Mouse (Mus musculus) cerebellum, adult 2 months (tissue): ENCODE results near the gene Exoc3l2. TPM values are rescaled to one million over a fixed set of nuclear protein-coding genes. Genes with fewer than 3 reads are reported as not detected.

ENCODE experiments used
- DNase-seq, 2 experiments: peaks; one replicate each; pipeline ENCODE4 v3.0.0; 2021
- H3K27ac ChIP-seq: fragments of 200-500 bp; 2 replicates; pipeline ENCODE4 v1.5.1; 2012; ENCODE audit warnings: low read length, control low read depth, inconsistent platforms; ENCODE audit not compliant: insufficient read depth
- H3K27me3 ChIP-seq: fragments of 200-500 bp; 2 replicates; pipeline ENCODE4 v1.6.1; 2012; ENCODE audit warnings: inconsistent platforms, mild to moderate bottlenecking, low read length, moderate library complexity; ENCODE audit not compliant: control insufficient read depth, insufficient read depth
- H3K4me1 ChIP-seq: fragments of 200-500 bp; 2 replicates; pipeline ENCODE4 v1.6.1; 2011; ENCODE audit warnings: low read length; ENCODE audit not compliant: control insufficient read depth, insufficient read depth
- H3K4me3 ChIP-seq: fragments of 200-500 bp; replicated peaks from 2 replicates; pipeline ENCODE3; 2011; ENCODE audit warnings: mild to moderate bottlenecking, low read depth, low read length, control low read depth; ENCODE audit not compliant: insufficient read depth
- CTCF ChIP-seq: fragments of 200-500 bp; IDR thresholded peaks from 2 replicates; pipeline ENCODE4 v1.5.1; 2011; ENCODE audit warnings: low read depth, mild to moderate bottlenecking, control low read depth, low read length, moderate library complexity, borderline replicate concordance; ENCODE audit not compliant: insufficient read depth
- POLR2A ChIP-seq: fragments of 200-500 bp; IDR thresholded peaks from 2 replicates; pipeline ENCODE4 v1.6.1; 2011; ENCODE audit warnings: low read length, control low read depth, borderline replicate concordance; ENCODE audit not compliant: insufficient read depth
- WGBS: fragments of 180-500 bp; shearing (Covaris S2); methylation state at CpG from one replicate; pipeline ENCODE4 v1.1.7; 2018; 5-methylcytosine and 5-hydroxymethylcytosine counted together
- polyA plus RNA-seq: library from polyadenylated mRNA; depleted of rRNA; stranded (reverse); fragments of >200 nt; gene quantifications from 2 replicates; pipeline ENCODE4 v1.2.3, GENCODE M21; 2012; rRNA removed

The Exoc3l2 gene
- polyA plus RNA-seq, result 0.21 and 0.57 TPM in 2 replicates

DNA sequence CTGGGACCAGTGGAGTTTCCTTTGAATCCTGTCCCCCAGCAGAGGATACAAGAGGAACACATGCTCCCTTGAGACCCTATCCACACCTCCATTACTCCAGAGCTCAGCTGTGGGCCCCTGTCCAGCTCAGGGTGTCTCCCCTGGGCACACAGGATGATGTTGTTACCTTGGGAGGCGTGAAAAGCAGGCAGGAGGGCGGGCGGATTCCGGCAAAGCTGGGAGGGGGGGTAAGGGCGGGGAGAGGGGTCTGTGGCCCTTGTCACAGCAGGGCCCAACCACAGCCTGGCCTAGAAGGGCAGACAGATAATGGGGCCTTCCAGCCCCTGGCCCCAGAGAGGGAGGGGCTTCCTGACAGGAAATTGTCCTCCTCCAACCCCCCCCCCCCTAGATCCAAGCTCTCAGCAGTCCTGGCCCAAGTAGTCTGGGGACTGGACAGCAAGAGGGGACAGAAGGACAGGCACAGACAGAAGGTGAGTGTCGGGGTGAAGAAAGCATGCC, at the start of gene Exoc3l2:
Exoc3l2 (plus strand) TSS at position 448 of the 498 bp plus-strand sequence.
- no peak for DNase-seq
- Histone ChIP-seq H3K27me3 (no peaks in the 10 kb centered on the region), H3K4me3 (no peak within 1 kb of the TSS), H3K27ac (no peak within 1 kb of the TSS), H3K4me1 (no peaks in the 10 kb centered on the region)
- no peak for TF ChIP-seq CTCF
- no peak for TF ChIP-seq POLR2A
- 53% methylated on average over 6 of the region's 6 CpGs for WGBS

DNA sequence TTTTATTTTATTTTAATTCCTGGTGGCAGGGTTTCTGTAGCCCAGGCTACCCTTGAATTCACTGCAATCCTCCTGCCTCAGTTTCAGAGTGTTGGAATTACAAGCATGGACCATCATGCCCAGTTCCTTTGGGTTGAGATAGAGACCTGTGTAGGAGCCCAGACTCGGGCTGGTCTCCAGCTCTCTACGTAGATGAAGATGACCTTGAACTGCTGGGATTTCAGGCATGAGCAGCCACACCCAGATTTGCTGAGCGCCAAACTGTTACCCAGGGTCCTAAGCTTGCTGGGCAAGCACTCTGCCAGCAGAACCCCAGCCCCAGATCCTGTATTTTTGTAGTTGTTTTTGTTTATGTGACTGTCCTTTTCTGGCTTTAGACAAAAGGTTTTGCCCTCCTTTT, 49.6 kb upstream of the Exoc3l2 start:
- Histone ChIP-seq H3K27me3 (no peaks in the 10 kb centered on the region), H3K27ac (no peak overlapping the region), H3K4me1 (no peaks in the 10 kb centered on the region), H3K4me3 (no peak overlapping the region)
- 75% methylated on average over 3 of the region's 3 CpGs for whole genome bisulfite sequencing
- no peak for DNase-seq
- no peak for TF ChIP-seq CTCF
- no peak for TF ChIP-seq POLR2A

DNA sequence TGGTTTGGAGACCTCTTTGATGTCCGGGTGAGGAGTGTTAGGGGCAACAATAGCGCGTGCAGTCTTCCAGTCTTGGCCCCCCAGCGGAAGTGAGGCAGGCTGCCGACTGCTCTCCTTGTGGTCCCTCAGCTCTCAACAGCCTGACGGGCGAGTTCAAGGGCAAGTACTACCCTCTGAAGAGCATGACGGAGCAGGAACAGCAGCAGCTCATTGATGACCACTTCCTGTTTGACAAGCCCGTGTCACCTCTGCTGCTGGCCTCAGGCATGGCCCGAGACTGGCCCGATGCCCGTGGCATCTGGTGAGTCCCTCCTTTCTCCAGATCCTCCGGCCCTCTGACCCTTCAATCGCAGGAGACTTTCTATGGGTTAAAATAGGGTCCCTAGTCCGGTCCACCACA, 46.5 kb upstream of the Exoc3l2 start:
- WGBS, result 67% methylated on average over 15 of the region's 15 CpGs
- DNase-seq, result no peak

DNA sequence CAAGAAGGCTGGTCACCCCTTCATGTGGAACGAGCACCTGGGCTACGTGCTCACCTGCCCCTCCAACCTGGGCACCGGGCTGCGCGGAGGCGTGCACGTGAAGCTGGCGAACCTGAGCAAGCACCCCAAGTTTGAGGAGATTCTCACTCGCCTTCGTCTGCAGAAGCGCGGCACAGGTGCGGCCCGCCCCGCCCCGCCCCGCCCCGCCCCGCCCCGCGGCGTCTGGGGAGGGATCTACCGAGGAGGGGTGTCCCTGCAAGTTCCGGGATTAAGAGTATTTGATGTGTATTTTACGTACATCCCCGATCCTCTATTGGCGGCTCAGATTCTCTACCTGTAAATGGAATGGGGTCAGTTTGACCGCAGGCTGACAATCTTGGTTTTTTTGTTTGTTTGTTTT, 43.0 kb upstream of the Exoc3l2 start:
- H3K27ac ChIP-seq, result no peak overlapping the region
- TF ChIP-seq POLR2A (no peak), CTCF (no peak)
- 8% methylated on average over 28 of the region's 28 CpGs for WGBS
- no peak for DNase-seq
- H3K4me1 ChIP-seq, result no peaks in the 10 kb centered on the region
- H3K4me3 ChIP-seq, result no peak overlapping the region
- no peaks in the 10 kb centered on the region for H3K27me3 ChIP-seq

More for the DNA sequence above, 46.5 kb upstream of the Exoc3l2 start:
- no peaks in the 10 kb centered on the region for H3K27me3 ChIP-seq
- H3K4me1 ChIP-seq, result no peaks in the 10 kb centered on the region
- H3K4me3 ChIP-seq, result no peak overlapping the region
- TF ChIP-seq CTCF, result no peak
- TF ChIP-seq POLR2A, result no peak
- H3K27ac ChIP-seq, result no peak overlapping the region

DNA sequence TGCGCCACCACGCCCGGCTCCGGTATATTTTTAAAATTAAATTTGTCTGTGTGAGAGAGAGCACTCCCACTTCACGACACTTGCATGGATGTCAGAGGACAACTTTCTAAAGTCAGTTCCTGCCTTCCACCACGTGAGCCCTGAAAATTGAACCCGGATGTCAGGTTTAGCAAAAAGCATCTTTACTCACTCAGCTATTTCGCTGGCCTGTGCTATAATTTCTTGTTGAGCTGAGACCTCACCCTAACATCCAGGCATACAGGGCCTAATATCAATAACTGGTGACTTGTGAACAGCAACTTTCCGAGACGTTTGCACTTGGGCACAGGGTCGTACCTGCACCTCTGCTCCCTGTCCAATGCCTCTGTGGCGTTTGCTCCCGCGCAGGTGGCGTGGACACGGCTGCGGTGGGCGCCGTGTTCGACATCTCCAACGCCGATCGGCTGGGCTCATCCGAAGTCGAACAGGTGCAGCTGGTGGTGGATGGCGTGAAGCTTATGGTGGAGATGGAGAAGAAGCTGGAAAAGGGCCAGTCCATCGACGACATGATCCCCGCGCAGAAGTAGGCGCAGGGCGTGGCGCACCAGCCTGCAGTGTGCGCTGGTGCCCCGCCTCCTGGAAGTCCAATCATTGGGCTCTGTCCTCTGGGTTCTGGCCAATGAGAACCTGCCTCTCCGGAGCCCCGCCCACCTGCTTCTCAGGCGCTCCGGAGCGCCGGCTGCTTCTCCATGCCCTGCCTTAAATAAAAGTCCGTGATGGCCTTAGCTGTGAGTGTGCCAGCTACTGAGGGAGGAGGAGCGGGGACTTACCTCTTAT, 42.1 kb upstream of the Exoc3l2 start:
- H3K4me3 ChIP-seq, result peak overlapping the region; percentile 64
- WGBS, result 11% methylated on average over 43 of the region's 43 CpGs
- no peak for TF ChIP-seq POLR2A
- no peak for TF ChIP-seq CTCF
- H3K27ac ChIP-seq, result no peak overlapping the region
- H3K4me1 ChIP-seq, result no peaks in the 10 kb centered on the region
- no peaks in the 10 kb centered on the region for H3K27me3 ChIP-seq
- peak; percentile 84 to 89 for DNase-seq

DNA sequence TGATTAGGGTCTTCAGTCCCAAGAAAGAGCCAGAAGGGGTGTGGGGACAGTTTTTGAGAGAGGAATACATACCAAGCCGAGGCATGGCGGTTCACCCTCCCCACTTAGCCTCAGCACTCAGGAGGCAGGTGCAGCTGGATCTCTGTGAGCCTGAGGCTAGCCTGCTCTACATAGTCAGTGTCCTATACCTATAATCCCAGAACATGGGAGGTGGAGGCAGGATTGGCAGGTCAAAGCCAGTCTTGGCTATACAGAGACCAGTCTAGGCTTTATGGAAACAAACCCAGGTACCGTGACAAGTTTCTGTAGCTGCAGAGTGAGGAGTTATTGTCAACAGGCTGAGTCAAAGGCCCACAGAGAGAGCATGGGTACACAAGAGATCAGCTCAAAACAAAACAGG, 40.0 kb upstream of the Exoc3l2 start:
- Histone ChIP-seq H3K4me1 (no peaks in the 10 kb centered on the region), H3K27me3 (no peaks in the 10 kb centered on the region), H3K4me3 (no peak overlapping the region), H3K27ac (no peak overlapping the region)
- TF ChIP-seq CTCF (no peak), POLR2A (no peak)
- DNase-seq, result no peak
- 91% methylated on average over 3 of the region's 3 CpGs for whole genome bisulfite sequencing

DNA sequence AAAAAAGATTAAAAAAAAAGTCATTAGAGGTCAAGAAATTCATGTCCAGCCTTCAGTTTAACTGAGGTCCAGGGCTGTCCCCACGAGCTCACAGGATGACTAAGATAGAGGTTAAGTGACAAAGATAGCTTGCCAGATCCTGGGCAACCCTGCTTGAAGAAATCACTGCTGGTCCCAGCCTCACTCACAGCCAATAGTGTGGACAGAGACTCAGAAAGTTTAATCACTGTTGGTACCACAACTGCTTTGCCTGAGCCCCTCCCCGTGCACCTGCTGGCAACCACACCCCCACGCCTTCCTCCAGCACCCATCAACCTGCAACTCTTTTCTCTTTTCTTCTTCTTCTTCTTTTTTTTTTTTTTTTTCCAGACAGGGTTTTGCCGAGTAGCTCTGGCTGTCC, 39.1 kb upstream of the Exoc3l2 start:
- Histone ChIP-seq H3K27ac (no peak overlapping the region), H3K27me3 (no peaks in the 10 kb centered on the region), H3K4me1 (no peaks in the 10 kb centered on the region), H3K4me3 (no peak overlapping the region)
- TF ChIP-seq CTCF, result no peak
- no peak for TF ChIP-seq POLR2A
- WGBS, result 61% methylated on average over 4 of the region's 4 CpGs
- no peak for DNase-seq

DNA sequence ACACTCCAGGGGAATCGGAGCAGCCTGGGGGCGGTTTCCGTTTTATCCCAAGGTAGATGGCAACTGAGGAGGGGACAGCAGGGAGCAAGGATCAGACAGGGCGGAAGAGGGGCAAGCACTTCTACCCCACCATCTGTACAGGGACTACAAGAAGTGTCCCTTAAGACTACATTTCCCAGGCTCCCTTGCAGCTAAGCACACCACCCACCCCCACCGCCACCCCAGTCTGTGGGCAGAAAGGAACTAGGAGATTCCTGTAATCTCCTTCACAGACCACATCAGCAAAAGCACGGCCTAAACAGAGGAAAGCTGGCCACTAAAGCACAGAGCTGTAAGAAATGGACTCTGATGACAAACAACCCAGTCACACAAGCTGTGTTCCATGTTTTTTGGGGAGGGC, 36.8 kb upstream of the Exoc3l2 start:
- H3K4me3 ChIP-seq, result no peak overlapping the region
- H3K27ac ChIP-seq, result no peak overlapping the region
- no peak for DNase-seq
- H3K4me1 ChIP-seq, result no peaks in the 10 kb centered on the region
- TF ChIP-seq POLR2A (no peak), CTCF (no peak)
- 81% methylated on average over 6 of the region's 6 CpGs for WGBS
- H3K27me3 ChIP-seq, result no peaks in the 10 kb centered on the region
